Comparison of ENCODE assay signal across 17 mouse cellular contexts in genomic region chr9:28548189-28548588, GRCm38 (mm10).
DNase-seq lines count a peak whose midpoint lies in the region; ATAC-seq and TF ChIP-seq lines count a peak whose summit lies in the region.
"Had no signal": no experiment of that assay in that cellular context is flagged by ENCODE, and none has a peak within 500 bp of the region (broad histone marks: within the 10 kb centered on the region; RNA-seq: fewer than 3 reads in every experiment).

No protein-coding gene starts in this region.

- 29% methylated on average over 9 of the region's 9 CpGs for WGBS in heart, embryonic 10.5 days
- WGBS in midbrain, embryonic 11.5 days = 28% methylated on average over 9 of the region's 9 CpGs
- 50% methylated on average over 9 of the region's 9 CpGs for WGBS in midbrain, embryonic 10.5 days
- 27% methylated on average over 9 of the region's 9 CpGs for WGBS in hindbrain, embryonic 15.5 days
- 7% methylated on average over 9 of the region's 9 CpGs for WGBS in midbrain, postnatal 0 days
- 62% methylated on average over 9 of the region's 9 CpGs for WGBS in liver, embryonic 11.5 days

- DNase-seq in heart, embryonic 10.5 days (ENCODE audit: low spot score) = no peak
- no peak for DNase-seq in heart, postnatal 4 days
- DNase-seq in midbrain, embryonic 11.5 days (ENCODE audit: low spot score, missing footprints) = no peak
- no peak for DNase-seq in midbrain, embryonic 10.5 days (ENCODE audit: low spot score)
- DNase-seq in midbrain, postnatal 0 days (ENCODE audit: low spot score) = peak; percentile 26
- no peak for DNase-seq in liver, embryonic 11.5 days (ENCODE audit: low spot score)
- no peak for DNase-seq in thymus, postnatal 10 days (ENCODE audit: low spot score in 2 of 2)
- DNase-seq: adrenal gland, postnatal 25 days; cerebellum, adult 9-10 months; gastrocnemius, postnatal 25 days; kidney, adult 18-20 months; kidney, postnatal 14 days; liver, embryonic 13.5 days had no signal

- H3K4me1 ChIP-seq in heart, embryonic 10.5 days = peaks cover 6% of the 10 kb centered on the region
- peaks cover 3% of the 10 kb centered on the region for H3K4me1 ChIP-seq in midbrain, embryonic 11.5 days (ENCODE audit: control insufficient read depth, insufficient read depth, low read length)
- H3K4me1 ChIP-seq in midbrain, embryonic 10.5 days = peaks cover 9% of the 10 kb centered on the region
- peaks cover 4% of the 10 kb centered on the region; the same call in 1 of the 2 replicates for H3K4me1 ChIP-seq in hindbrain, embryonic 15.5 days (replicated peaks)
- H3K4me1 ChIP-seq in midbrain, postnatal 0 days (ENCODE audit: insufficient read depth, low read length) = no peaks in the 10 kb centered on the region
- H3K4me1 ChIP-seq in liver, embryonic 11.5 days (replicated peaks; ENCODE audit: control insufficient read depth, insufficient read depth, low read length) = no peaks in the 10 kb centered on the region
- H3K4me1 ChIP-seq: limb, embryonic 10.5 days; liver, embryonic 13.5 days; lung, embryonic 15.5 days had no signal

- H3K4me2 ChIP-seq in midbrain, embryonic 11.5 days = no peak overlapping the region; the same call in 1 of the 2 replicates
- H3K4me2 ChIP-seq in hindbrain, embryonic 15.5 days = no peak overlapping the region
- H3K4me2 ChIP-seq in midbrain, postnatal 0 days (ENCODE audit: low read depth, low read length, poor library complexity, severe bottlenecking) = no peak overlapping the region
- no peak overlapping the region for H3K4me2 ChIP-seq in liver, embryonic 11.5 days
- H3K4me2 ChIP-seq: liver, embryonic 13.5 days; lung, embryonic 15.5 days had no signal

- no peaks in the 10 kb centered on the region for H3K9me3 ChIP-seq in heart, embryonic 10.5 days
- H3K9me3 ChIP-seq in midbrain, embryonic 11.5 days (ENCODE audit: control insufficient read depth, low read length) = no peaks in the 10 kb centered on the region
- H3K9me3 ChIP-seq in midbrain, embryonic 10.5 days (replicated peaks) = no peaks in the 10 kb centered on the region
- no peaks in the 10 kb centered on the region for H3K9me3 ChIP-seq in hindbrain, embryonic 15.5 days
- no peaks in the 10 kb centered on the region for H3K9me3 ChIP-seq in midbrain, postnatal 0 days (ENCODE audit: low read length)
- no peaks in the 10 kb centered on the region for H3K9me3 ChIP-seq in liver, embryonic 11.5 days (ENCODE audit: control insufficient read depth, low read length)
- H3K9me3 ChIP-seq: limb, embryonic 10.5 days; liver, embryonic 13.5 days; lung, embryonic 15.5 days had no signal

- H3K36me3 ChIP-seq in heart, embryonic 10.5 days = no peaks in the 10 kb centered on the region
- no peaks in the 10 kb centered on the region for H3K36me3 ChIP-seq in midbrain, embryonic 11.5 days (ENCODE audit: control insufficient read depth, insufficient read depth, low read length)
- no peaks in the 10 kb centered on the region for H3K36me3 ChIP-seq in midbrain, embryonic 10.5 days
- no peaks in the 10 kb centered on the region for H3K36me3 ChIP-seq in hindbrain, embryonic 15.5 days
- H3K36me3 ChIP-seq in midbrain, postnatal 0 days (ENCODE audit: insufficient read depth, low read length) = no peaks in the 10 kb centered on the region
- H3K36me3 ChIP-seq in liver, embryonic 11.5 days (ENCODE audit: control insufficient read depth, insufficient read depth, low read length) = no peaks in the 10 kb centered on the region
- H3K36me3 ChIP-seq: limb, embryonic 10.5 days; liver, embryonic 13.5 days; lung, embryonic 15.5 days had no signal

- no peak for TF ChIP-seq CTCF in midbrain, postnatal 0 days (IDR thresholded peaks at IDR 0.05)

- H3K27ac ChIP-seq in heart, embryonic 10.5 days = peak overlapping the region; percentile 36; the same call in 1 of the 2 replicates
- H3K27ac ChIP-seq in midbrain, embryonic 11.5 days (ENCODE audit: low read depth, low read length) = no peak overlapping the region; the same call in 1 of the 2 replicates
- H3K27ac ChIP-seq in midbrain, embryonic 10.5 days (replicated peaks) = no peak overlapping the region; the same call in 1 of the 2 replicates
- peak overlapping the region; percentile 20; the same call in 1 of the 2 replicates for H3K27ac ChIP-seq in hindbrain, embryonic 15.5 days (replicated peaks)
- H3K27ac ChIP-seq in midbrain, postnatal 0 days (ENCODE audit: low read depth, low read length) = peak overlapping the region; percentile 39
- no peak overlapping the region for H3K27ac ChIP-seq in liver, embryonic 11.5 days (ENCODE audit: low read depth, low read length)
- H3K27ac ChIP-seq: limb, embryonic 10.5 days; liver, embryonic 13.5 days; lung, embryonic 15.5 days; macrophage had no signal

- ATAC-seq in midbrain, embryonic 11.5 days (ENCODE audit: low FRiP score) = peak; percentile 79
- peak; percentile 65; the same call in 1 of the 2 replicates for ATAC-seq in hindbrain, embryonic 15.5 days (ENCODE audit: low FRiP score, low read depth)
- no peak; the same call in 1 of the 2 replicates for ATAC-seq in midbrain, postnatal 0 days (ENCODE audit: low FRiP score)
- no peak for ATAC-seq in liver, embryonic 11.5 days (replicated peaks; ENCODE audit: low FRiP score)

- H3K9ac ChIP-seq in midbrain, embryonic 11.5 days (ENCODE audit: low read length) = no peak overlapping the region
- no peak overlapping the region for H3K9ac ChIP-seq in hindbrain, embryonic 15.5 days
- H3K9ac ChIP-seq in midbrain, postnatal 0 days (replicated peaks; ENCODE audit: low read length, poor library complexity, severe bottlenecking) = no peak overlapping the region
- H3K9ac ChIP-seq in liver, embryonic 11.5 days (ENCODE audit: low read depth, low read length) = no peak overlapping the region
- H3K9ac ChIP-seq: liver, embryonic 13.5 days; lung, embryonic 15.5 days had no signal

- H3K27me3 ChIP-seq in heart, embryonic 10.5 days (ENCODE audit: insufficient read depth, poor library complexity, severe bottlenecking) = no peaks in the 10 kb centered on the region
- H3K27me3 ChIP-seq in midbrain, embryonic 11.5 days (ENCODE audit: control insufficient read depth, insufficient read depth, low read length) = no peaks in the 10 kb centered on the region
- H3K27me3 ChIP-seq in midbrain, embryonic 10.5 days (ENCODE audit: low read depth, poor library complexity, severe bottlenecking) = no peaks in the 10 kb centered on the region
- no peaks in the 10 kb centered on the region for H3K27me3 ChIP-seq in hindbrain, embryonic 15.5 days
- no peaks in the 10 kb centered on the region for H3K27me3 ChIP-seq in midbrain, postnatal 0 days (ENCODE audit: insufficient read depth, low read length)
- H3K27me3 ChIP-seq in liver, embryonic 11.5 days (replicated peaks; ENCODE audit: control insufficient read depth, insufficient read depth, low read length) = no peaks in the 10 kb centered on the region
- H3K27me3 ChIP-seq: liver, embryonic 13.5 days; lung, embryonic 15.5 days had no signal

- no peak overlapping the region; the same call in 1 of the 2 replicates for H3K4me3 ChIP-seq in heart, embryonic 10.5 days
- H3K4me3 ChIP-seq in midbrain, embryonic 11.5 days (ENCODE audit: low read depth, low read length) = no peak overlapping the region
- no peak overlapping the region for H3K4me3 ChIP-seq in midbrain, embryonic 10.5 days
- H3K4me3 ChIP-seq in hindbrain, embryonic 15.5 days = no peak overlapping the region
- no peak overlapping the region for H3K4me3 ChIP-seq in midbrain, postnatal 0 days (ENCODE audit: low read depth, low read length)
- no peak overlapping the region for H3K4me3 ChIP-seq in liver, embryonic 11.5 days (ENCODE audit: low read depth, low read length)
- H3K4me3 ChIP-seq: limb, embryonic 10.5 days; liver, embryonic 13.5 days; lung, embryonic 15.5 days had no signal

Comparison
In these comparisons a context has a peak if more than half of its experiments do, and no peak if none do; other contexts are left out.
1. H3K27ac ChIP-seq: peak in heart, embryonic 10.5 days (single experiment), hindbrain, embryonic 15.5 days (single experiment) and midbrain, postnatal 0 days (single experiment); none in midbrain, embryonic 11.5 days (single experiment), midbrain, embryonic 10.5 days (single experiment) and liver, embryonic 11.5 days (single experiment).
2. ATAC-seq: peak in midbrain, embryonic 11.5 days (single experiment) and hindbrain, embryonic 15.5 days (single experiment); none in midbrain, postnatal 0 days (single experiment) and liver, embryonic 11.5 days (single experiment).